Mouse (Mus musculus) heart, postnatal 0 days (tissue): ENCODE data around the gene Comp.

Experiments
- CTCF ChIP-seq: IDR thresholded peaks from 2 replicates; pipeline ENCODE4 v1.5.1; 2016; ENCODE audit warnings: antibody characterized with exemption, control low read depth, low read depth
- EP300 ChIP-seq: IDR thresholded peaks from 2 replicates; pipeline ENCODE4 v1.6.1; 2016; ENCODE audit warnings: antibody characterized with exemption, low read depth

DNA sequence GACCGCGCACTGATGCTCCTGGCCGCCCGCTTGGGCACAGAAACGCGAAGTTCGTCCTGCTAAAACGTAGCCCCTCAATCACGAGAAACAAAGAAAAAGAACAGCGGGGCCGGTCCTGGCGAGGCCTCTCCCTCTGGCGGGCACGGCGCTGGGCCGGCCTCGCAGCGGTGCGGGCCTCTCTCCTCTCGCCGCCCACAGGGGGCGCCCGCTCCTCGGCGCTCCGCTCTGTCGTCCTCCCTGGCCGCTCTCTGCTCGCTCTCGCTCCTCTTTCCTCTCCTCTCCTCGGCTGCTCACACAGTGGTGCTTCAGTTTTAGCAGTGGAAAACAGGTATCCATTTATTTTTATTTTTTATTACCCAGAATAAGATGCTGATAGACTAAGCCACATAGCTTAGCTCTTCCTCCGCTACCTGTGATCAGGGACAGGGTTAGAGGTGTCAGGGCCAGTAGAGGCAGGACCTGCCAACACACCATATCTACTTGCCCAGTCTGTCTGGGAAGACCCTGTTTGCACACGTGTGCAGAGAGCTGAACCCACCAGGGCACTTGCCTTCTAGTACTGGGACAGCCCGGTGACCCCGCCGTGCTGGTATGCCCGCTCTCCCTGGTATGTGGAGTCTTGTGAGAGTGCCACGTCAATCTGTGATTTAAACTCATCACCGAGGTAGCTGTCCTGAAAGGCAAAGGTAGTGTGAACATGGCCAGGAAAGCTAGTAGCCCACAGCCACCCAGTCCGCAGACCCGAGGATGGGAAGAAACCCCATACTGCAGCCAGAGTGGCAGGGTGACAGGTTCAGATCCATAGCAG lies 41.1 kb upstream of the Comp start:
- TF ChIP-seq CTCF, result peak; percentile 66
- no peak for TF ChIP-seq EP300
